Mouse (Mus musculus): Measurements from ENCODE around the gene Rpap1.

Gene Rpap1

DNA sequence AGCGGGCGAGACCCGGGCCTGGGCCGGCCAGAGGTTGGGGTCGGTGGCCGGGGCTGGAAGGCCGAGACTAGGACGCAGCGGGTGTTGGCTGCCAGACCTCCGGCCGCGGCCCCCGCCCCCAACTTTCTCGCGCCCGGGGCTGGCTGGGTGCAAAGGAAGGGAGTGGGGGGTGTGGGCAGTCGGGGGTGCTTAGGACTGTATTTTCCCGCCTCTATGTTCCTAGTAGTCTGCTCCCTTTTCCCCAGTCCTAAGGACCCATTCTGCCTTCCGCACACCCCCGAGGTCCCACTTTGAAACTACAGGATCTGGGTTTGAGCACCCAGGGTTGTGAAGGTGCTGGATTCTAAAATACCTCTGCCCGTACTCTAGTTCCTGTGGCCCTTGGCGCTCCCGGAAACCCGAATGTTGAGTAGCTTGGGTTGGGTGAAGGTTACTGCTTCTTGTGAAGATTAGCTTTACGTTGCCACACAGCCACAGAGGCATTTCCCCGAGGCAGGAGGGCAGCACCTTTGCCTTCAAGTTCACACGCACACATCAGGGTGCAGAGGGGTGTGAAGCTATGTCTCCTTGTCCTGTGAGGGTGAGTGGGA, 12.7 kb upstream of the Rpap1 start:
- in situ Hi-C loops (cut with MboI; ENCODE audit: unreplicated experiment in 2 of 2), result loop anchor here (5.0 to 10.0 kb wide), 2 partner anchors 145 to 212 kb away; no protein-coding TSS in a partner anchor

GRCm38 (mm10) chr2:119799181-119799960, 12.0 kb upstream of the Rpap1 start:
- in situ Hi-C loops (cut with MboI; ENCODE audit: unreplicated experiment in 2 of 2), result loop anchor here (5.0 to 10.0 kb wide), 2 partner anchors 145 to 213 kb away; no protein-coding TSS in a partner anchor

GRCm38 (mm10) chr2:119798246-119798927, 11.1 kb upstream of the Rpap1 start:
- in situ Hi-C loops (cut with MboI; ENCODE audit: unreplicated experiment in 2 of 2), result loop anchor here (5.0 to 10.0 kb wide), 2 partner anchors 146 to 214 kb away; no protein-coding TSS in a partner anchor

GRCm38 (mm10) chr2:119797279-119797783, 10.0 kb upstream of the Rpap1 start, which contains the start of gene Tyro3:
Gene Tyro3, plus strand, starts transcription at chr2:119797733.
- in situ Hi-C loops (cut with MboI; ENCODE audit: unreplicated experiment in 2 of 2), result loop anchor here (5.0 to 10.0 kb wide), 2 partner anchors 147 to 215 kb away; no protein-coding TSS in a partner anchor

GRCm38 (mm10) chr2:119789996-119790395, 2.7 kb upstream of the Rpap1 start:
- in situ Hi-C loops (cut with MboI; ENCODE audit: unreplicated experiment in 2 of 2), result loop anchor here (5.0 to 10.0 kb wide), 3 partner anchors 95 to 155 kb away; no protein-coding TSS in a partner anchor

DNA sequence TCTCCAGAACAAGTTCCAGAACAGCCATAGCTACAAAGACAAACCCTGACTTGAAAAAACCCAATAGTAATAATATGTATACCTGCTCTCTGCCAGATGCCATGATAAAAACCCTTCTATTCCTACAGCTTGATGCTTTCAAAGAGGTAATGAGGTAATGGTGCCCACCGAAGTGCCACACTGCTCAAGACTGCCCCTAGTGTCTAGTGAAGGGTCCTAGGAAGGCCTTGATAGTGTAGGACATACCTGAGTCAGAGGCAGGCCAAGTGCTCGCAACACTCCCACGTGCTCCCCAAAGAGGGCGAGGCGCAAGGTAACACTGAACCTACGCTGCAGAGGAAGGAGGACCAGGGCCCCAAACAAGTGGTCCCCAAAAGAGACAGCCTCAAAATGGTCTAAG, 20.1 kb downstream of the Rpap1 start:
- in situ Hi-C loops (cut with MboI; ENCODE audit: unreplicated experiment in 2 of 2), result no loop called here

DNA sequence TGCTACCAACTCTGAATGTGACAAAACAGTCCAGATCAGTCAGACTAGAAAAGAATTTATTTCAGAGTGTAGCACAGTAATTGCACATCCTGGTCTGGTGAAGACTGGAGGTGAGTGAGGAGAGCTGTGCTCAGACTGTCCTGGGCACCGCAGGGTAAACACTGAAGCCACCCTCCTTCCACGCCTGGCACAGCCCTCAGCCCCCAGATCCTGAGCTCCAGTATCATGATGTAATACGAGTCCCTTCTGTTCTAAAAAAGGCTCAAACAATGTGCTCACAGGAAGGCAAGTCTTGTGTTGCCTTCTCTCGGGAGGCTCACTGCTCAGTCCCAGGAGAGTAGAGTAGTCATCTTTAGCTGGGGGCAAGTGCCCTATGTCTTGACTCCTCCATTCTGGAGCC, 23.4 kb downstream of the Rpap1 start:
- in situ Hi-C loops (cut with MboI; ENCODE audit: unreplicated experiment in 2 of 2), result no loop called here

- in situ Hi-C loops (cut with MboI; ENCODE audit: unreplicated experiment in 2 of 2), result no loop called here
Measured at GRCm38 (mm10) chr2:119762276-119762675, 25.1 kb downstream of the Rpap1 start.

GRCm38 (mm10) chr2:119760251-119760650, 27.1 kb downstream of the Rpap1 start, which contains the start of gene Ltk:
Gene Ltk, minus strand, starts transcription at chr2:119760431.
- in situ Hi-C loops (cut with MboI; ENCODE audit: unreplicated experiment in 2 of 2), result no loop called here

DNA sequence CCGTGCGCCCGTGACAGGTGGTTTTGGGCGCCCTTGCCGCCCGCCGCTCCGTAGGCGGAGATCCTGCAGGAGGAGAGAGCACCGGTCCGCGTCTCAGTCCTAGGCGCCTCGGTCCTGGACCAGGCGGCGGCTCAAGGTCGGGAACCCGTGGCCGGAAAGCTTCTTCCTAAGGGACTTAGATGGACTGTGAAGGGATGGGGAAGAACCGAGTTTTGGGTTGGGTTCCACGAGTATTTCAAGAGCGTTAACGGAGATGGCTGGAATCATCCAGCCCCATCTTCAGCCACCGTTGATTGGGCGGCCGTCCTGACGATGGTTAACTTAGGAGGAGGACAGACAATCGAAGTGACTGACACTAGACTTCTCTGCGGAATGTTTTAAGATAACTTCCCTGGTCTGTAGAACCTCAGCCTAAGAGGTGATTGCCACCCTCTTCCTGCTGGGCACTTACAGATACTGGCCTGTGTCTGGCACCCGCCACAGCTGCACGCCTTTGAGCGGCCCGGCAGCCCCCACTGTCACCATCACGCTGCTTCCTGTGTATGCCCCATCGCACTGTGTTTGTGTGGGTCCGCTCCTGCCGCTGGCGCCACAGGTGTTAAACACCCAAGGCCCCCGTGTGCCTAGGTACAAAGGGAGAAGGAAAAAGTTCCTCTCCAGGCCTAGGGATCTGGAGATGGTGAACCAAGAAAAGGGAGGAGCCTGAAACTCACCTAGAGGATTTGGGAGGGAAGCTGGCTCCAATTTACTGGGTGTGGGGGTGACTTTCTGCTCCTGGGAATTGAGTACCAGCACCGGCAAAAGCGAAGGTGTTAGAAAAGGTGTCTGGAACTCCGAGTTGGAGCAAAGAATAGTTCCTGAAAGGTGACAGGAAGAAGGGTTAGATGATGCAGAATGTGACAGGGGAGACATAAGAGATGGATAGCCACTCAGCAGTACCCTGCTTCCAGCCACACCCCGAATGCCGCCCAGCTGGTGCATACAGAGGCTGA, 28.2 kb downstream of the Rpap1 start:
- in situ Hi-C loops (cut with MboI; ENCODE audit: unreplicated experiment in 2 of 2), result no loop called here

- in situ Hi-C loops (cut with MboI; ENCODE audit: unreplicated experiment in 2 of 2), result no loop called here
Measured at GRCm38 (mm10) chr2:119758101-119758843, 29.1 kb downstream of the Rpap1 start.

GRCm38 (mm10) chr2:119757601-119758100, 29.7 kb downstream of the Rpap1 start:
- in situ Hi-C loops (cut with MboI; ENCODE audit: unreplicated experiment in 2 of 2), result no loop called here

DNA sequence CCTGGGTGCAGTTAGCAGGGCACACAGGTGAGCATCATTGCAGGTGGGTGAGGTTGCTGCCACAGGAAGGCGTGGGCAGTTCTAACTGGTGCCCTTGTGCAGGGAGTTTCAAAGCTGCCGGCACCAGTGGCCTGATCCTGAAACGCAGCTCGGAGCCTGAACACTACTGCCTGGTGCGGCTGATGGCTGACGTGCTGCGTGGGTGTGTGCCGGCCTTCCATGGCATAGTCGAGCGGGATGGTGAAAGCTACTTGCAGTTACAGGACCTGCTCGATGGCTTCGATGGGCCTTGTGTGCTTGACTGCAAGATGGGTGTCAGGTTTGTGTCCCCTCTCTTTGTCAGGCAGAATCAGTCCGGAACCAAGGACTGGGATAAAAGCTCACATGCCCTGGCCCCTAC, 38.1 kb downstream of the Rpap1 start:
- in situ Hi-C loops (cut with MboI; ENCODE audit: unreplicated experiment in 2 of 2), result no loop called here

DNA sequence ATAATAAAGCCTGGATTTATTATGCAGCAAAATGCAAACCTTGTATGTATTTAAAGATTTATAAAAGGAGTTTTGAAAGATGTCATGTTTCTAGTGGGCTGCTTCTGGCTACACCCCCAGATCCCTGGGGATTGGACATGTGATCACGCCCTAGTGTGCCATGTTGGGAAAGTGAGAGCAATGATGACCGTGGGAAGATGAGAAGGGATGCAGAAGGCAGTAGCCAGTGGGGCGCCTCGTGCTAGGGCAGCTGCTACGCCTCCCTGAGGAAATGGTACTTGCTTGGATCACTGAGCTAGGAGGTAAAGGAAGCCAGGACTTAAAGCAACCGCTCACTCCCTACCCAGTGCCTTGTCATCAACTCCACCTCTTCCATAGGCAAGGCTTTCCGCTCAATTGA, 39.8 kb downstream of the Rpap1 start:
- in situ Hi-C loops (cut with MboI; ENCODE audit: unreplicated experiment in 2 of 2), result no loop called here

DNA sequence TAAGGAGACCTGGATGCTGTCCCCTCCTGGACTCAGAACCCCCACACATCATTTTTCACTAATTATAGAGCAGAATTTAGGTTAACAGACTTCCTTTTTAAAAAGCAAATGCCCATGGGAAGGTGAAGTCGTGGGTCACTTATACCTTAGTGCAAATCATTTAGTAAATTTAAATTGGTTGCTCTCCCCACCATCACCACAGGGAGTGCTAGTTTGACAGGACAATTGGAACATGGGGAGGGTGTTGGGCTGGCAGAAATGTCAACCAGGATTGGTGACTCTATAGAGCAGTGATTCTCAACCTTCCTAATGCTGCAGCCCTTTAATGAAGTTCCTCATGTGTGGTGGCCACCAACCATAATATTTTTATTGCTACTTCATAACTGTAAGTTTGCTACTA, 42.1 kb downstream of the Rpap1 start:
- in situ Hi-C loops (cut with MboI; ENCODE audit: unreplicated experiment in 2 of 2), result no loop called here

- in situ Hi-C loops (cut with MboI; ENCODE audit: unreplicated experiment in 2 of 2), result no loop called here
Measured at GRCm38 (mm10) chr2:119744163-119745111, 42.9 kb downstream of the Rpap1 start.

GRCm38 (mm10) chr2:119743808-119744162, 43.6 kb downstream of the Rpap1 start:
- in situ Hi-C loops (cut with MboI; ENCODE audit: unreplicated experiment in 2 of 2), result no loop called here
